Mouse (Mus musculus): ENCODE results near the gene Pabpc4. TPM values are rescaled to one million over a fixed set of nuclear protein-coding genes. Genes with fewer than 3 reads are reported as not detected.
A peak's percentile ranks its signal among the peaks of the same experiment; 100 is the strongest.

Pabpc4 gene
- total and polyA plus RNA-seq, 3 experiments: 206 to 444 (median 318) TPM

DNA sequence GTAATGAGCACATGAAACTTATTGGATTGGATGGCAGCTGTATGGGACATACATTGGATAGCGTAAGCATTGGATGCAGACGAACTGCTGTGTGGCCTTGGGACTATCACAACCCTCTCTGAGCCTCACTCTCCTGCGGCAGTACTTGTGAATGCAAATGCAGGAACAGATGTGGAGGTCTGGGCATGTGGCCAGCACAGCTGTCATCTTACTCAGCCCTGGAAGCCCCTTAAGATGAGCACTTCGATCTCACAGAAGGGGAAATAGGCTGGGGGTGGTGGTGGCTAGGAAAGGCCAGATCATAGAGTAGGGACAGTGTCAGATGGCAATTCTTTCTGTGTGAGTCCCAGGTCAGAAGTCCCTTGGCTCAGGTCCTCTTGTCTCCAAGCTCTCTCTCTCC is 75.5 kb downstream of the Pabpc4 start:
- Histone ChIP-seq H3K36me3 (replicated peaks in 1 of 2; ENCODE audit: control insufficient read depth in 1 of 2, insufficient read depth in 1 of 2, low read length in 1 of 2) (no peaks in the 10 kb centered on the region), H3K27me3 (replicated peaks) (peaks cover 14% of the 10 kb centered on the region), H3K9me3 (replicated peaks; ENCODE audit: low read length) (peaks cover 4% of the 10 kb centered on the region), H3K79me2 (replicated peaks; ENCODE audit: control insufficient read depth, extremely low read depth, insufficient read depth, poor library complexity, severe bottlenecking) (no peaks in the 10 kb centered on the region), H3K27ac (ENCODE audit: insufficient read depth, low read depth) (no peak overlapping the region), H3K4me3 (replicated peaks in 1 of 3; ENCODE audit: low read depth in 2 of 3, low read length in 2 of 3, poor library complexity in 1 of 3) (no peak overlapping the region), H3K9ac (ENCODE audit: insufficient read depth, low read depth) (no peak overlapping the region), H3K4me2 (ENCODE audit: insufficient read depth, low read depth, poor library complexity, severe bottlenecking) (no peak overlapping the region), H3K4me1 (ENCODE audit: control insufficient read depth in 1 of 2, insufficient read depth in 2 of 2) (peaks cover 19 to 39% of the 10 kb centered on the region in 2 experiments)
- DNase-seq (ENCODE audit: extremely low read depth): no peak
- dilution Hi-C loops (cut with MboI; ENCODE audit: extremely low pct_ligation_motif_present, extremely low pct_unique_long_range_greater_than_20kb, low sequenced_read_pairs): no loop called here
- TF ChIP-seq EP300 (IDR thresholded peaks at IDR 0.05; ENCODE audit: low read length) (no peak), NELFE (IDR thresholded peaks at IDR 0.05; ENCODE audit: low read depth, low read length) (no peak), MXI1 (IDR thresholded peaks at IDR 0.05; ENCODE audit: low read depth, low read length) (no peak), ZMIZ1 (IDR thresholded peaks at IDR 0.05; ENCODE audit: low read depth, low read length) (no peak), MAZ (IDR thresholded peaks at IDR 0.05; ENCODE audit: low read depth, low read length) (no peak), MEF2A (IDR thresholded peaks at IDR 0.05; ENCODE audit: borderline replicate concordance, low read depth, low read length) (no peak), ELF1 (IDR thresholded peaks at IDR 0.05; ENCODE audit: low read depth, low read length) (no peak), HCFC1 (IDR thresholded peaks at IDR 0.05; ENCODE audit: low read depth, low read length) (no peak), KAT2A (IDR thresholded peaks at IDR 0.05; ENCODE audit: insufficient replicate concordance, low read length) (no peak), ZNF384 (IDR thresholded peaks at IDR 0.05; ENCODE audit: low read depth, low read length) (no peak), SMC3 (IDR thresholded peaks at IDR 0.05; ENCODE audit: low read depth, low read length) (no peak), CHD1 (IDR thresholded peaks at IDR 0.05; ENCODE audit: low read depth, low read length) (no peak), USF2 (conservative IDR thresholded peaks at IDR 0.05; ENCODE audit: low read depth, low read length) (no peak), TBP (conservative IDR thresholded peaks at IDR 0.05; ENCODE audit: low read depth, low read length) (no peak), IRF4 (IDR thresholded peaks at IDR 0.05; ENCODE audit: low read depth, low read length) (no peak), SIN3A (IDR thresholded peaks at IDR 0.05; ENCODE audit: low read length) (no peak), POLR2AphosphoS2 (IDR thresholded peaks at IDR 0.05; ENCODE audit: low read depth, low read length) (no peak), PAX5 (IDR thresholded peaks at IDR 0.05; ENCODE audit: low read length) (no peak)
- in situ Hi-C loops (cut with MboI; ENCODE audit: low pct_ligation_motif_present, low pct_unique_long_range_greater_than_20kb, low sequenced_read_pairs): no loop called here

DNA sequence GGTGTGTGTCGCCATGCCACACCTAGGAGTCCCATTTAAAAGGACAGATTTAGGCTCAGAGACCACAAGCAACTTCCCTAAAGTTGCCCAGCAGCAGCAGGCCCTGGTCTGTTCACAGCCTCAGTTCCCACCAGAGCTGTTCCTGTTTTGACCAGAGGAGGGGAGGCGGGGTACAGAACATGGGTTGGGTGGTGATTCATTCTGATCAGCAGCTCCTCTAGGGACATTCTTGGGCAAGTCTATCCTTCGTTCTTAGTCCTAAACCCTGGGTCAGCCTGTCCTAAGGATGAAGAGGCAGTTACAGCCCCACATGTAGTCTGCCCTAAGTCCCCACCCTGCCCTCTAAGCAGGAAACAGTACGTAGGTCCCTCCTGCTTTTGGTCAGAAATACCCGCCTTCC is 78.1 kb downstream of the Pabpc4 start:
- Histone ChIP-seq H3K36me3 (replicated peaks in 1 of 2; ENCODE audit: control insufficient read depth in 1 of 2, insufficient read depth in 1 of 2, low read length in 1 of 2) (no peaks in the 10 kb centered on the region), H3K4me2 (ENCODE audit: insufficient read depth, low read depth, poor library complexity, severe bottlenecking) (0 out of 2 replicates have a peak overlapping the region, but pooled peaks have one; percentile 41), H3K4me1 (ENCODE audit: control insufficient read depth in 1 of 2, insufficient read depth in 2 of 2) (peaks cover 19 to 48% of the 10 kb centered on the region in 2 experiments), H3K9me3 (replicated peaks; ENCODE audit: low read length) (no peaks in the 10 kb centered on the region), H3K27ac (ENCODE audit: insufficient read depth, low read depth) (no peak overlapping the region), H3K9ac (ENCODE audit: insufficient read depth, low read depth) (no peak overlapping the region), H3K4me3 (replicated peaks in 1 of 3; ENCODE audit: low read depth in 2 of 3, low read length in 2 of 3, poor library complexity in 1 of 3) (no peak overlapping the region), H3K27me3 (replicated peaks) (peaks cover 14% of the 10 kb centered on the region), H3K79me2 (replicated peaks; ENCODE audit: control insufficient read depth, extremely low read depth, insufficient read depth, poor library complexity, severe bottlenecking) (no peaks in the 10 kb centered on the region)
- TF ChIP-seq IRF4 (IDR thresholded peaks at IDR 0.05; ENCODE audit: low read depth, low read length): 0 out of 2 replicates have a peak, but pooled peaks have one; percentile 16
- no peak for TF ChIP-seq POLR2AphosphoS2 (IDR thresholded peaks at IDR 0.05; ENCODE audit: low read depth, low read length)
- no peak for TF ChIP-seq EP300 (IDR thresholded peaks at IDR 0.05; ENCODE audit: low read length)
- TF ChIP-seq PAX5 (IDR thresholded peaks at IDR 0.05; ENCODE audit: low read length): no peak
- TF ChIP-seq RAD21 (IDR thresholded peaks at IDR 0.05; ENCODE audit: low read depth, low read length): peak; percentile 18
- peak in 1 of 2 experiments; percentile 22; a peak in 2 of 4 replicates for TF ChIP-seq CTCF (conservative IDR thresholded peaks at IDR 0.05 in 1 of 2, IDR thresholded peaks at IDR 0.05 in 1 of 2; ENCODE audit: low read depth in 2 of 2, low read length in 2 of 2)
- no peak for TF ChIP-seq NELFE (IDR thresholded peaks at IDR 0.05; ENCODE audit: low read depth, low read length)
- in situ Hi-C loops (cut with MboI; ENCODE audit: low pct_ligation_motif_present, low pct_unique_long_range_greater_than_20kb, low sequenced_read_pairs) (loop anchor here (5.0 kb wide), 1 partner anchor 38 kb away; no protein-coding TSS in a partner anchor), dilution Hi-C loops (cut with MboI; ENCODE audit: extremely low pct_ligation_motif_present, extremely low pct_unique_long_range_greater_than_20kb, low sequenced_read_pairs) (no loop called here)
- peak; percentile 62 for DNase-seq (ENCODE audit: extremely low read depth)
